Mouse (Mus musculus): ENCODE data around the gene Phkg1. TPM values are rescaled to one million over a fixed set of nuclear protein-coding genes. Genes with fewer than 3 reads are reported as not detected.

Gene Phkg1
- polyA plus RNA-seq, 1 experiment from 2014 or later, result 0.20 TPM

Other genes starting within 250 kb of the Phkg1 start
- gene Zfp11, start 228.4 kb downstream of the Phkg1 start, polyA plus RNA-seq (2015; fragmentation: Nextera tagmentation; extraction: Ambion mirVana), result 0.60 and 0.79 TPM in 2 replicates
- not detected in 2 replicates for gene Sept14, start 190.0 kb downstream of the Phkg1 start, polyA plus RNA-seq (2015; fragmentation: Nextera tagmentation; extraction: Ambion mirVana)
- gene Mrps17, start 183.1 kb downstream of the Phkg1 start, polyA plus RNA-seq (2015; fragmentation: Nextera tagmentation; extraction: Ambion mirVana), result 91.3 and 95.5 TPM in 2 replicates
- gene Nipsnap2, start 173.5 kb downstream of the Phkg1 start, polyA plus RNA-seq (2015; fragmentation: Nextera tagmentation; extraction: Ambion mirVana), result 20.2 and 23.1 TPM in 2 replicates
- 84.1 and 86.5 TPM in 2 replicates for gene Psph, start 111.1 kb downstream of the Phkg1 start, polyA plus RNA-seq (2015; fragmentation: Nextera tagmentation; extraction: Ambion mirVana)
- 17.6 and 18.5 TPM in 2 replicates for gene Sumf2, start 51.6 kb downstream of the Phkg1 start, polyA plus RNA-seq (2015; fragmentation: Nextera tagmentation; extraction: Ambion mirVana)
- 519 and 524 TPM in 2 replicates for gene Chchd2, start 11.1 kb downstream of the Phkg1 start, polyA plus RNA-seq (2015; fragmentation: Nextera tagmentation; extraction: Ambion mirVana)
- gene Zbed5, start 2.8 kb downstream of the Phkg1 start, polyA plus RNA-seq (2015; fragmentation: Nextera tagmentation; extraction: Ambion mirVana), result 0.62 and 0.69 TPM in 2 replicates
- gene Nupr1l, start 10.0 kb upstream of the Phkg1 start, polyA plus RNA-seq (2015; fragmentation: Nextera tagmentation; extraction: Ambion mirVana), result 0.29 and 0.67 TPM in 2 replicates
- gene Vkorc1l1, start 43.4 kb upstream of the Phkg1 start, polyA plus RNA-seq (2015; fragmentation: Nextera tagmentation; extraction: Ambion mirVana), result 18.4 and 21.7 TPM in 2 replicates
- gene Gusb, start 104.5 kb upstream of the Phkg1 start, polyA plus RNA-seq (2015; fragmentation: Nextera tagmentation; extraction: Ambion mirVana), result 32.5 and 34.1 TPM in 2 replicates
- 53.1 and 57.8 TPM in 2 replicates for gene Asl, start 130.7 kb upstream of the Phkg1 start, polyA plus RNA-seq (2015; fragmentation: Nextera tagmentation; extraction: Ambion mirVana)
- gene Crcp, start 130.7 kb upstream of the Phkg1 start, polyA plus RNA-seq (2015; fragmentation: Nextera tagmentation; extraction: Ambion mirVana), result 23.1 and 24.0 TPM in 2 replicates
- gene Tpst1, start 174.8 kb upstream of the Phkg1 start, polyA plus RNA-seq (2015; fragmentation: Nextera tagmentation; extraction: Ambion mirVana), result 22.6 and 23.0 TPM in 2 replicates
- gene Kctd7, start 246.3 kb upstream of the Phkg1 start, polyA plus RNA-seq (2015; fragmentation: Nextera tagmentation; extraction: Ambion mirVana), result 6.0 and 6.6 TPM in 2 replicates